Mouse (Mus musculus) myocyte (in vitro differentiated cells): Measurements from ENCODE around the gene Thegl. TPM values are rescaled to one million over a fixed set of nuclear protein-coding genes. Genes with fewer than 3 reads are reported as not detected.
"Not testable (repeated sequence)": the region's sequence is repeated elsewhere in the genome, so short reads cannot be mapped to it uniquely, and the experiment has no call there.

Experiments used
- H3K27me3 ChIP-seq: one replicate; pipeline ENCODE4 v1.6.1; 2011; ENCODE audit not compliant: control insufficient read depth, insufficient read depth, insufficient read length
- H3K36me3 ChIP-seq: one replicate; pipeline ENCODE4 v1.6.1; 2011; ENCODE audit not compliant: control insufficient read depth, insufficient read depth
- H3K4me2 ChIP-seq: one replicate; pipeline ENCODE4 v1.6.1; 2011; ENCODE audit warnings: low read depth, control low read depth
- H3K4me3 ChIP-seq: one replicate; pipeline ENCODE4 v1.5.1; 2011; ENCODE audit warnings: mild to moderate bottlenecking, control low read depth, moderate library complexity
- H3K79me2 ChIP-seq: one replicate; pipeline ENCODE4 v1.6.1; 2011; ENCODE audit not compliant: control insufficient read depth, insufficient read depth
- H3ac ChIP-seq: one replicate; pipeline ENCODE4 v1.6.1; 2011; ENCODE audit not compliant: control insufficient read depth, insufficient read length
- CEBPB ChIP-seq: IDR thresholded peaks from 2 replicates; pipeline ENCODE4 v1.6.1; 2011; ENCODE audit warnings: mild to moderate bottlenecking, moderate library complexity; ENCODE audit not compliant: poor library complexity, insufficient read depth, severe bottlenecking
- E2F4 ChIP-seq: IDR thresholded peaks from one replicate; pipeline ENCODE4 v1.6.1; 2011; ENCODE audit warnings: mild to moderate bottlenecking, control low read depth, moderate library complexity; ENCODE audit not compliant: insufficient read depth
- MAX ChIP-seq: IDR thresholded peaks from one replicate; pipeline ENCODE4 v1.6.1; 2011; ENCODE audit warnings: low read depth, mild to moderate bottlenecking, control low read depth
- MYOD1 ChIP-seq, 3 experiments: IDR thresholded peaks; one replicate each; pipeline ENCODE4 v1.6.1; 2011; ENCODE audit warnings: control low read depth in 2 of 3, low read depth in 2 of 3, mild to moderate bottlenecking in 2 of 3, moderate library complexity in 1 of 3; ENCODE audit not compliant: insufficient read length in 2 of 3, control insufficient read depth in 1 of 3
- MYOG ChIP-seq, 3 experiments: IDR thresholded peaks; one replicate each; pipeline ENCODE4 v1.6.1; 2011; ENCODE audit warnings: control low read depth in 2 of 3, low read depth in 2 of 3, mild to moderate bottlenecking in 2 of 3; ENCODE audit not compliant: insufficient read length in 2 of 3, control insufficient read depth in 1 of 3, insufficient read depth in 1 of 3
- POLR2A ChIP-seq: IDR thresholded peaks from one replicate; pipeline ENCODE4 v1.6.1; 2011; ENCODE audit warnings: low read depth, mild to moderate bottlenecking, control low read depth, moderate library complexity; ENCODE audit not compliant: insufficient read length
- REST ChIP-seq: IDR thresholded peaks from one replicate; pipeline ENCODE4 v1.6.1; 2011; ENCODE audit warnings: mild to moderate bottlenecking, control low read depth, moderate library complexity; ENCODE audit not compliant: insufficient read depth, insufficient read length
- SRF ChIP-seq: IDR thresholded peaks from one replicate; pipeline ENCODE4 v1.6.1; 2011; ENCODE audit warnings: low read depth; ENCODE audit not compliant: control insufficient read depth, insufficient read length
- TCF12 ChIP-seq: IDR thresholded peaks from one replicate; pipeline ENCODE4 v1.6.1; 2011; ENCODE audit warnings: mild to moderate bottlenecking, control low read depth; ENCODE audit not compliant: poor library complexity, insufficient read depth, severe bottlenecking
- TCF3 ChIP-seq: IDR thresholded peaks from one replicate; pipeline ENCODE4 v1.6.1; 2011; ENCODE audit warnings: low read depth, control low read depth; ENCODE audit not compliant: insufficient read length
- USF1 ChIP-seq: IDR thresholded peaks from one replicate; pipeline ENCODE4 v1.6.1; 2011; ENCODE audit warnings: low read depth, mild to moderate bottlenecking, control low read depth, moderate library complexity
- polyA plus RNA-seq: library from polyadenylated mRNA; unstranded; fragments of >200 nt; fragmentation: generic; extraction: Trizol; gene quantifications from one replicate; pipeline ENCODE4 v1.2.1, GENCODE M21; 2012; ENCODE audit warnings: missing spikeins

Thegl gene
- polyA plus RNA-seq, result not detected

DNA sequence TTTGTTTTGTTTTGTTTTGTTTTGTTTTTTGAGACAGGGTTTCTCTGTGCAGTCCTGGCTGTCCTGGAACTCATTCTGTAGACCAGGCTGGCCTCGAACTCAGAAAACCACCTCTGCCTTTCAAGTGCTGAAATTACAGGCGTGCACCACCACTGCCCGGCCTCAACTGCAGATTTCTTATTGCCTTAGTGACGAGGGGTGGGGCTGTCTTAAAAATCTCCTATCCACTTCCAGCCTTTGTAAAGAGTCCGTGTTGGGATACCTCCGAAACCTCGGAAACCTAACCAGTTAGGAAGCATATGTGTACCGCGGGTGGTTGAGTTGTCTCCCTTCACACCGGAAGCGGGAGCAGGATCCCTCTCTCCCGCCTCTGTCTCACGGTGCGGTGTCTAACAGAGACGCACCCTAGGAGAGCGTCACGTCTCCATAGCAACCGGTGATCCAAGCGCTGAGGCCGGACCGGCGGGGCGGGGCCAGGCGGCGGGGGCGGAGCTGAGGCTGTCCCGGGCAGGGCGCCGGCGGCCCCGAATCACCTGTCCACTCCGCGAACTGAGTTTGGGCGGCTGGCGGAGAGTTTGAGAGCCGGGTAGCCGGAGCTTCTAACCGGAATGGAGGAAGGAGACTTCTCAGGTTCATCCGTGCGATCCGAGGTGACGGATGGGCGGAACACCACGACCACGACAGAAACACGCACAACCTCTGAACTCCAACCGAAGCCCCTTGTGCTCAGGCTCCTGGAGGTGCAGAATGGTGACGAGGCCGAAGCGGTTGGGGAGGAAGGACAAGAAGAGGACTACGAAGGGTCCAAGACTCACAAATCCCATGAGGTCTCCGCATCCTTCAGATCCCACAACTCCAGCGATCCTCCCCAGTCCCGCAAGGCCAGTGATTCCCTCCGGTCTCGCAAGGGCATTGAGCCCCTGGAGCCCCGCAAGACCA, at the start of gene Thegl:
TSS of gene Thegl (plus strand) at position 480 of the 939 bp plus-strand sequence.
- TF ChIP-seq MYOD1 (IDR thresholded peaks at IDR 0.05; ENCODE audit: control insufficient read depth in 1 of 3, insufficient read length in 2 of 3, low read depth in 2 of 3), result no peak
- no peak for TF ChIP-seq TCF3
- TF ChIP-seq SRF, result no peak
- TF ChIP-seq POLR2A, result no peak
- TF ChIP-seq MYOG (IDR thresholded peaks at IDR 0.05; ENCODE audit: control insufficient read depth in 1 of 3, insufficient read depth in 1 of 3, insufficient read length in 2 of 3, low read depth in 2 of 3), result no peak
- TF ChIP-seq REST, result no peak
- TF ChIP-seq MAX, result no peak
- no peak for TF ChIP-seq E2F4
- no peak for TF ChIP-seq USF1
- no peak for TF ChIP-seq CEBPB
- H3ac ChIP-seq, result no peak within 1 kb of the TSS
- no peak within 1 kb of the TSS for H3K4me3 ChIP-seq

DNA sequence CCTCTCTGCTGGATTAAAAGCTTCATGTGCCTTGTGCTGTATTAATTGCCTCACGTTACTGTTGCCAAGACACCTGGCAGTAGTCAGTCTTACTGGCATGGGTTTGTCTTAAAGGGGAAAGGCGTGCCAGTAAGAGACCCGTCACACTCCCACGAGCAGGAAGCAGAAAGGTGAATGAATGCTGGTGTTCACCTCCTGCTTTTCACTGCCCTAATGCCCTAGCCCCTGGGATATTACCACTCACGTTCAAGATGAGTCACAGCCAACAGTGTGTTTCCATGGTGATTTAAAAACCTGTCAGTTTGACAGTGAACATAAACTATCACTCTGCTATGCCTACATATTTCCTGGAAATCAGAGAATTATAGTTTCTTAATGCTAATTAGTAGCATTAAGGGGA, 46.6 kb upstream of the Thegl start:
- H3K79me2 ChIP-seq, result peaks cover 3% of the 10 kb centered on the region
- peaks cover 23% of the 10 kb centered on the region for H3K36me3 ChIP-seq

More for the DNA sequence above, at the start of gene Thegl:
- Histone ChIP-seq H3K79me2 (no peaks in the 10 kb centered on the region), H3K27me3 (no peaks in the 10 kb centered on the region), H3K36me3 (no peaks in the 10 kb centered on the region), H3K4me2 (peak within 1 kb of the TSS; percentile 18)

DNA sequence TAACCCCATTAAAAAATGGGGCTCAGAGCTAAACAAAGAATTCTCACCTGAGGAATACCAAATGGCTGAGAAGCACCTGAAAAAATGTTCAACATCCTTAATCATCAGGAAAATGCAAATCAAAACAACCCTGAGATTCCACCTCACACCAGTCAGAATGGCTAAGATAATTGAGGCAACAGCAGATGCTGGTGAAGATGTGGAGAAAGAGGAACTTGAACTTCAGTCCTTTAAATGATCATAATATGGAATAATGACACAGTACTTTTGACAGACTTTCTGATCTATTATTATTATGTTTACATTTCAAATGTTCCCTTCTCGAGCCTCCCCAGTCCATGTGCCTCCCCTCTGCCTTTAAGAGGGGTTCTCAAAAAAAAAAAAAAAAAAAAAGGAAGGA, 44.7 kb upstream of the Thegl start:
- Histone ChIP-seq H3K36me3 (peaks cover 12% of the 10 kb centered on the region), H3K79me2 (peaks cover 21% of the 10 kb centered on the region)
- H3K4me3 ChIP-seq, H3ac ChIP-seq, H3K4me2 ChIP-seq, H3K27me3 ChIP-seq: not testable (repeated sequence)

More for the DNA sequence above, 46.6 kb upstream of the Thegl start:
- no peak overlapping the region for H3K4me3 ChIP-seq
- H3ac ChIP-seq, result no peak overlapping the region
- no peak overlapping the region for H3K4me2 ChIP-seq
- no peaks in the 10 kb centered on the region for H3K27me3 ChIP-seq
- TF ChIP-seq USF1 (no peak), REST (no peak), MYOG (IDR thresholded peaks at IDR 0.05; ENCODE audit: control insufficient read depth in 1 of 3, insufficient read depth in 1 of 3, insufficient read length in 2 of 3, low read depth in 2 of 3) (no peak), TCF12 (no peak), SRF (no peak), MAX (no peak)

DNA sequence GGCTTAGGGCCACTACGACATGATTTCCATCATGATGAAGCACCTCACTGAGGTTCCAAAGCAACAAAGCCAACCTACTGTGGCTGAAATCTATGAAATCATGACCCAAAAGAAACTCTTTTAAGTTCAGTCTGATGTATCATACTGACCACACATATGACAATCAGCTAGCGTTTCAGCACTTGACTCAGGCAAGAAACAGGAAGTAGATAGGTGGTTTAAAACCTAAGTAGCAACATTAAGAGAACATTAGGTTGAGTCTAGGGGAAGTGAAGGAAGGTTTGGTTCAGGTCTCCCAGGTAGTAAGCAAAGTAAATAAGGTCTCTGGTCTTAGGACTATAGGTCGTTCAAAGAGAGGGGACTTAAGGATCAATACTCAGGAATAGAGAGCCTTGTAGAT, 42.3 kb upstream of the Thegl start:
- peak overlapping the region; percentile 85 for H3K4me2 ChIP-seq
- TF ChIP-seq MYOG (IDR thresholded peaks at IDR 0.05; ENCODE audit: control insufficient read depth in 1 of 3, insufficient read depth in 1 of 3, insufficient read length in 2 of 3, low read depth in 2 of 3) (no peak), MAX (no peak), REST (no peak), USF1 (no peak), TCF3 (no peak), E2F4 (no peak)
- H3K36me3 ChIP-seq, result peaks cover 18% of the 10 kb centered on the region
- H3K79me2 ChIP-seq, result peaks cover 27% of the 10 kb centered on the region
- peak overlapping the region; percentile 99 for H3K4me3 ChIP-seq
- no peak overlapping the region for H3ac ChIP-seq
- no peaks in the 10 kb centered on the region for H3K27me3 ChIP-seq

DNA sequence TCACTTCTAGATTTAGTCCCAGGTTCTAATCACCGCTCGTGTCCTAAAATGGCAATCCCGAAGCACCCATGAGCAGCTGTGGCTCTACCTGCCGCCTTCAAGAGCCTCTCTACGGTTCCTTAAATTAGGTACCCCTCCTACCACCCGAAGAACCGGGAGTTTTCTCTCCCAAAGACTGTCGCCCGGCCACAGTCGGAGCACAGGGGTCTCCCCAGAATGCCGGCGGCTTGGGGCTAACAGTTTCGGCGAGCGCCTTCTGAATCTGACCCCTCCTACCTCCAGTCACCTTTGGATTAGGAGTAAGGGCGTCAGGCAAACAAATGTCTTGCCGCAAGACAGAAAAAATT, 41.6 kb upstream of the Thegl start:
- Histone ChIP-seq H3K36me3 (peaks cover 18% of the 10 kb centered on the region), H3K79me2 (peaks cover 27% of the 10 kb centered on the region), H3ac (peak overlapping the region; percentile 84), H3K27me3 (no peaks in the 10 kb centered on the region), H3K4me3 (peak overlapping the region; percentile 99), H3K4me2 (peak overlapping the region; percentile 85)
- TF ChIP-seq MYOG (IDR thresholded peaks at IDR 0.05; ENCODE audit: control insufficient read depth in 1 of 3, insufficient read depth in 1 of 3, insufficient read length in 2 of 3, low read depth in 2 of 3) (no peak), REST (no peak), E2F4 (no peak), CEBPB (no peak)
